Mouse (Mus musculus) cerebellum, adult 2 months (tissue): ENCODE data around the gene Shank2.

Experiments used
- CTCF ChIP-seq: fragments of 200-500 bp; IDR thresholded peaks from 2 replicates; pipeline ENCODE4 v1.5.1; 2011; ENCODE audit warnings: low read depth, mild to moderate bottlenecking, control low read depth, low read length, moderate library complexity, borderline replicate concordance; ENCODE audit not compliant: insufficient read depth
- POLR2A ChIP-seq: fragments of 200-500 bp; IDR thresholded peaks from 2 replicates; pipeline ENCODE4 v1.6.1; 2011; ENCODE audit warnings: low read length, control low read depth, borderline replicate concordance; ENCODE audit not compliant: insufficient read depth

DNA sequence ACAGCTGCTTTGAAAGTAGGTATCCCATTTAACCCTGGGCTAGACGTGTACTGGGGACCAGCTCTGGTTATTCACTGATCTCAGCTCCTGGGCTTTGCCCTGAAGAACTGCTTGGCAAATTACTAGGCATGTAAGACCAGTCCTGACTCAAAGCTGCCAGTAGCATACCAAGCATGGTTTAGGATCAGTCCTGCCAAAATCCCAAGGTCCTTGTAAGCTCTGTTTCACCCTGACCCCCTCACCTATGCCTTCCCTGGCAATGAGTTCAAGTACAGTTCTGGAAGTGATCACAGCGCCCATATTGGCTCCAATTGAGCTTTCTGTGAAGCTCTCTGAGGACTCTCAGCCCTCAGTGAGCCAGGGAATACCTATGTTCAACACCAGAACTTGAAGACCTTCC lies 136.7 kb downstream of the Shank2 start:
- TF ChIP-seq CTCF (no peak), POLR2A (no peak)
